Mouse (Mus musculus) forebrain, embryonic 13.5 days (tissue): Measurements from ENCODE around the gene Ell. TPM values are rescaled to one million over a fixed set of nuclear protein-coding genes. Genes with fewer than 3 reads are reported as not detected.

ENCODE experiments used
- ATAC-seq: fragments of 200-750 bp; cut with Nextera tagmentation; 2 replicates; pipeline ENCODE4 v1.8.0; 2017
- H3K27ac ChIP-seq: fragments of 300-500 bp; sonication (generic); 2 replicates; pipeline ENCODE4 v1.5.1; 2015; ENCODE audit warnings: inconsistent platforms, mild to moderate bottlenecking, moderate library complexity
- H3K27me3 ChIP-seq: fragments of 300-500 bp; sonication (generic); 2 replicates; pipeline ENCODE4 v1.6.1; 2015; ENCODE audit warnings: mild to moderate bottlenecking, inconsistent platforms
- H3K36me3 ChIP-seq: fragments of 300-500 bp; sonication (generic); 2 replicates; pipeline ENCODE4 v1.6.1; 2015; ENCODE audit warnings: mild to moderate bottlenecking, inconsistent platforms; ENCODE audit not compliant: poor library complexity, severe bottlenecking
- H3K4me1 ChIP-seq: fragments of 300-500 bp; sonication (generic); 2 replicates; pipeline ENCODE4 v1.6.1; 2015; ENCODE audit warnings: inconsistent platforms
- H3K4me2 ChIP-seq: fragments of 300-500 bp; sonication (generic); 2 replicates; pipeline ENCODE4 v1.6.1; 2015; ENCODE audit warnings: inconsistent platforms, mild to moderate bottlenecking, moderate library complexity
- H3K4me3 ChIP-seq: fragments of 300-500 bp; sonication (generic); 2 replicates; pipeline ENCODE4 v1.5.1; 2015; ENCODE audit warnings: mild to moderate bottlenecking, inconsistent platforms
- H3K9ac ChIP-seq: fragments of 300-500 bp; sonication (generic); 2 replicates; pipeline ENCODE4 v1.6.1; 2015; ENCODE audit warnings: mild to moderate bottlenecking, inconsistent platforms
- H3K9me3 ChIP-seq: fragments of 300-500 bp; sonication (generic); replicated peaks from 2 replicates; pipeline ENCODE4 v1.6.1; 2016; ENCODE audit warnings: inconsistent platforms
- WGBS: fragments of 180-500 bp; shearing (Covaris S2); methylation state at CpG from one replicate; pipeline ENCODE4 v1.1.7; 2015; 5-methylcytosine and 5-hydroxymethylcytosine counted together
- polyA plus RNA-seq: library from polyadenylated mRNA; unstranded; fragments of >200 nt; fragmentation: Nextera tagmentation; extraction: Ambion mirVana; gene quantifications from 2 replicates; pipeline ENCODE4 v1.2.1, GENCODE M21; 2015

Gene Ell
- polyA plus RNA-seq, 1 experiment from 2014 or later, result 16.6 TPM

DNA sequence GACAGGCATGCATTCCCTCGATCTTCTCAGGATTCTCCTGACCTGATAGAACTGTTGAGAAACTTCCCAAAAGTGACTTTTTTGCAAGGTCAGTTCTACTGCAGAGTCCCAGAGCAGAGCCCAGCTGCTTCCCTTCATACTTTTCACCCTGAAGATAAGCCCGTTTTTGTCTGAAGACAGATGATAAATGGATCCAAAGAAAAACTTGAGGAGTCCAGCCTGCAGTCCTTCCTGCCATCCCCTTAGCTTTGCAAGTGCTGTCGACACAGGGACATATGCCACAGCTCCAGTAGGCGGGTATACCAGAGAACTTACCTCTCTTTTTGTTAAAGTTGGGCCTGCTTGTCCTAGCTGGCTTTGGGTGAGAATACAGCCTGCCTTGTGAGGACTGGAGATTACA, 22.1 kb downstream of the Ell start:
- H3K4me2 ChIP-seq, result no peak overlapping the region
- no peak overlapping the region for H3K27ac ChIP-seq
- no peaks in the 10 kb centered on the region for H3K9me3 ChIP-seq
- no peak overlapping the region for H3K4me3 ChIP-seq
- no peak for ATAC-seq
- peaks cover 13% of the 10 kb centered on the region for H3K4me1 ChIP-seq
- no peak overlapping the region for H3K9ac ChIP-seq
- no peaks in the 10 kb centered on the region for H3K27me3 ChIP-seq
- 80% methylated on average over 4 of the region's 4 CpGs for WGBS
- no peaks in the 10 kb centered on the region for H3K36me3 ChIP-seq

GRCm38 (mm10) chr8:70561809-70562535, 22.7 kb downstream of the Ell start:
- 87% methylated on average over 7 of the region's 7 CpGs for WGBS
- no peaks in the 10 kb centered on the region for H3K9me3 ChIP-seq
- no peak overlapping the region for H3K27ac ChIP-seq
- H3K4me3 ChIP-seq, result no peak overlapping the region
- H3K4me2 ChIP-seq, result no peak overlapping the region
- no peaks in the 10 kb centered on the region for H3K36me3 ChIP-seq
- H3K4me1 ChIP-seq, result peaks cover 13% of the 10 kb centered on the region
- no peaks in the 10 kb centered on the region for H3K27me3 ChIP-seq
- ATAC-seq, result no peak
- no peak overlapping the region for H3K9ac ChIP-seq

GRCm38 (mm10) chr8:70562802-70563201, 23.5 kb downstream of the Ell start:
- Histone ChIP-seq H3K27me3 (no peaks in the 10 kb centered on the region), H3K9me3 (no peaks in the 10 kb centered on the region), H3K4me3 (no peak overlapping the region), H3K9ac (no peak overlapping the region), H3K27ac (no peak overlapping the region), H3K4me2 (no peak overlapping the region), H3K4me1 (peaks cover 13% of the 10 kb centered on the region), H3K36me3 (no peaks in the 10 kb centered on the region)
- 90% methylated on average over 3 of the region's 3 CpGs for WGBS
- no peak for ATAC-seq

- Histone ChIP-seq H3K9ac (no peak overlapping the region), H3K4me3 (no peak overlapping the region), H3K4me1 (peaks cover 13% of the 10 kb centered on the region), H3K27me3 (no peaks in the 10 kb centered on the region), H3K9me3 (no peaks in the 10 kb centered on the region), H3K4me2 (no peak overlapping the region), H3K27ac (no peak overlapping the region), H3K36me3 (no peaks in the 10 kb centered on the region)
- ATAC-seq, result no peak
- WGBS, result 91% methylated on average over 6 of the region's 6 CpGs
These were observed 24.6 kb downstream of the Ell start for GRCm38 (mm10) chr8:70563763-70564387.

DNA sequence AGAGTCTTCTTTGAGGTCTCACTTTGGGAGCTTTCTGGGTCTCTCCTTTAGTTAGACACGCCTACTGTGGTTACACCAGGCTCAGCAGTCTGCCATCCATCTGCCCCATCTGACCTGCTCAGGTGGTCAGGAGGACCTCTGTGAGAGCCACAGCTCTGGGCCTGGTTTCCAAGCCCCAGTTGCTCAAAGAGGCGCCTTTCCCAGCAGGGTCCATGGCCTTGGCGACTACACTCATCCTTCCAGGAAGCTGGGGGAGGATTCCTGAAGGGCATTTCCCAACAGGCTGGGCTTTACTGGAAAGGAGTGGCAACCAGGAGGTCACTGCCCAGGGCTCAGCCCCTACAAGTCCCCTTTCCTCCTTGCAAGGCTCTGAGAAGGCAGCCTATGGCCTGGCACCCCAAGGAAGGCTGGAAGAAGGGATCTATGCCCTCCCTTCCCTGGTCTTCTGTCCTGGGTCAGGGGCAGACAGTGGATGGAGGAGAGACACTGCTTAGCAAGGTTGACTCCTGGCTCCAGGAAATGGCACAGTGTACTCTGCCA, 25.5 kb downstream of the Ell start:
- Histone ChIP-seq H3K9me3 (no peaks in the 10 kb centered on the region), H3K4me3 (no peak overlapping the region), H3K4me2 (no peak overlapping the region), H3K4me1 (peaks cover 13% of the 10 kb centered on the region), H3K9ac (no peak overlapping the region), H3K36me3 (no peaks in the 10 kb centered on the region), H3K27me3 (no peaks in the 10 kb centered on the region), H3K27ac (no peak overlapping the region)
- ATAC-seq, result no peak
- WGBS, result 83% methylated on average over 3 of the region's 3 CpGs

- Histone ChIP-seq H3K27me3 (no peaks in the 10 kb centered on the region), H3K36me3 (no peaks in the 10 kb centered on the region), H3K27ac (no peak overlapping the region), H3K9me3 (no peaks in the 10 kb centered on the region), H3K4me2 (no peak overlapping the region), H3K4me1 (peaks cover 13% of the 10 kb centered on the region), H3K9ac (0 out of 2 replicates have a peak overlapping the region, but pooled peaks have one; percentile 8), H3K4me3 (no peak overlapping the region)
- WGBS, result 78% methylated on average over 3 of the region's 3 CpGs
- no peak for ATAC-seq
These were observed 26.3 kb downstream of the Ell start for GRCm38 (mm10) chr8:70565561-70565960.

- no peak for ATAC-seq
- Histone ChIP-seq H3K36me3 (peaks cover 24% of the 10 kb centered on the region), H3K4me2 (no peak overlapping the region), H3K9me3 (no peaks in the 10 kb centered on the region; the same call in 1 of the 2 replicates), H3K4me1 (peaks cover 6% of the 10 kb centered on the region), H3K9ac (no peak overlapping the region), H3K4me3 (no peak overlapping the region), H3K27me3 (no peaks in the 10 kb centered on the region), H3K27ac (no peak overlapping the region)
These were observed 31.1 kb downstream of the Ell start for GRCm38 (mm10) chr8:70570360-70570759.

DNA sequence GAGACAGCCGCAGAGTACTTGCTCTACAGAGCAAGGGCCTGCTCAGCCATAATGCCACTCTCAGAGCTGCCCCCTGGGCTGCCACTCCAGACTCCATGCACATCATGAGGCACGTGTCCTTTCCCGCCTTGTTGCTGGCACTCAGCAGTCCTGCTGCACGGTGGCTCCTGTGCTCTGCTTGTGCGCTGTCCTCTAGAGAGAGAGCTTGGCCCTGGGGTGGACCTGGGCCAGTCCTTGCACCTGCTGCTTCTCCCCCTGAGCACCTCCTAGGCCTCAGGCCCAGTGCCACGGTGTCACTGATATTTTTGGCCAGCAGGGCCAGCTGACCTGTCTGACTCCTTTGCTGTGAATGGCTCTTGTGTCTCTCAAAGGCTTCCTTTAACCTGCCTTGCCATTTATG, 31.7 kb downstream of the Ell start:
- Histone ChIP-seq H3K4me1 (no peaks in the 10 kb centered on the region), H3K27me3 (no peaks in the 10 kb centered on the region), H3K36me3 (peaks cover 25% of the 10 kb centered on the region), H3K27ac (no peak overlapping the region), H3K4me2 (no peak overlapping the region), H3K9me3 (no peaks in the 10 kb centered on the region; the same call in 1 of the 2 replicates), H3K4me3 (no peak overlapping the region), H3K9ac (no peak overlapping the region)
- ATAC-seq, result no peak
- 82% methylated on average over 6 of the region's 6 CpGs for WGBS

DNA sequence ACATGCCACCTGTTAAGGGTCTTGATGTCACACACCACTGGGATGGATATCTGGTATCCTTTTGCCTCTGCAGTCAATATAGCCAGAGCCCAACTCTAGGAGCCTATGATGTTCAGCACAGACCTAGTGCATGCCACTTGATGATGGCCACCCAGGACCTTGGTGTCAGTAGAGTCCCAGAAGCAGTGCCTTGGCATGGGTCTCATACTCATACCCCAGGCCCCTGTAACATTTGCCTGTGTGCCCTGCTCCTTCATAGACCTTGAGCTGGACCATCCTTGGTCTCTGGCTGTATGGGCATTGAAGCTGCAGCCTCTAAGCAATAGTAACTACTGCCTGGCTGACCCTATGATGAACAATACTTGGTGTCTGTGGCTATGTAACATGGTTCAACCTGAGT, 35.0 kb downstream of the Ell start:
- H3K9me3 ChIP-seq, result no peaks in the 10 kb centered on the region; the same call in 1 of the 2 replicates
- no peak overlapping the region for H3K9ac ChIP-seq
- no peaks in the 10 kb centered on the region for H3K4me1 ChIP-seq
- peaks cover 44% of the 10 kb centered on the region for H3K36me3 ChIP-seq
- ATAC-seq, result no peak
- no peaks in the 10 kb centered on the region for H3K27me3 ChIP-seq
- no peak overlapping the region for H3K4me2 ChIP-seq
- H3K4me3 ChIP-seq, result no peak overlapping the region
- no peak overlapping the region for H3K27ac ChIP-seq

- Histone ChIP-seq H3K27ac (no peak overlapping the region), H3K9me3 (no peaks in the 10 kb centered on the region; the same call in 1 of the 2 replicates), H3K9ac (no peak overlapping the region), H3K4me1 (no peaks in the 10 kb centered on the region), H3K4me2 (no peak overlapping the region), H3K27me3 (no peaks in the 10 kb centered on the region), H3K36me3 (peaks cover 46% of the 10 kb centered on the region), H3K4me3 (no peak overlapping the region)
- no peak for ATAC-seq
- 93% methylated on average over 4 of the region's 4 CpGs for WGBS
These were observed 35.7 kb downstream of the Ell start for GRCm38 (mm10) chr8:70574915-70575314.

- Histone ChIP-seq H3K9me3 (no peaks in the 10 kb centered on the region; the same call in 1 of the 2 replicates), H3K36me3 (peaks cover 69% of the 10 kb centered on the region)
- 99% methylated on average over 3 of the region's 3 CpGs for WGBS
These were observed 38.0 kb downstream of the Ell start for GRCm38 (mm10) chr8:70577207-70577606.

DNA sequence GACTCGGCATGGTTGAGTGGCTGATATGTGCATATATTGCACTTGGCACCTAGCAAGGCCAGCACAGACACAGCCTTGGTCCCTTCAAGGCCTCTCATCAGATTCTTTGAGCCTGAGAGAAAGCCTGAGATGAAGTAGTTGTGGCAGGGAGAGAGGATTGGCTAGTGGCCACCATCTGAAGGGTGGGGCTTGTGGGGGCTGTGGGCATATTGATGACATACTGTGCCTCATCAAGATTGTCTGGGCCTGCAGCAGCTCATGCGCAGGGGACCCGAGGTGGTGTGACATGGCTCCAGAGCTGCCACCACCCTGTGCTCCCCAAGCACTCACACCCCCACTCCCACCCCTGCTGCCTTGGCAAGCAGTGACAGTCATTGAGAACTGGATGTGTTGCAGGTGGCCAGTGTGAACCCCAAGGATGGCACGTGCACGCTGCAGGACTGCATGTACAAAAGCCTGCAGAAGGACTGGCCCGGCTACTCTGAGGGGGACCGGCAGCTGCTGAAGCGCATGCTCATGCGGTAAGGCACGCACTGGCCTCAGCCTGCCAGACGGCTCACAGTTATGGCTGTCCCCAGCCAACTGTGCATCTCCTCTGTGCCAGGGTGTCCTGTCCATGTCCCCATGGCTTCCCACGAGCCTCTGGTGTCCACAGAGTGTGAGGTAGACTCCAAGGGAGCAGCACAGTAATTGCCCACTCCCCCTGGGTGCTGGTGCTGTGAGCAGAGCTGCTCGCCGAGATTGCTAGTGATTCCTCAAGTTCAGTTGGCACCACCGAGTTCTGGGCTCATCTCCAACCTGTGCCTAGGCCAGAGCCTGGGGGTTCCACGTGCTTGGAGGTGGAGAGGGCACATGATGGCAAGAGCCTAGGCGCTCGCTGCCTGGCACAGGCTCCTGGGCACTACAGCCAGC, 44.5 kb downstream of the Ell start:
- no peak overlapping the region for H3K27ac ChIP-seq
- 88% methylated on average over 18 of the region's 18 CpGs for WGBS
- 0 out of 2 replicates have a peak, but pooled peaks have one; percentile 28 for ATAC-seq
- H3K9ac ChIP-seq, result no peak overlapping the region
- H3K36me3 ChIP-seq, result peaks cover 94% of the 10 kb centered on the region
- no peak overlapping the region for H3K4me3 ChIP-seq
- no peaks in the 10 kb centered on the region for H3K27me3 ChIP-seq
- no peaks in the 10 kb centered on the region for H3K4me1 ChIP-seq
- H3K9me3 ChIP-seq, result no peaks in the 10 kb centered on the region
- H3K4me2 ChIP-seq, result no peak overlapping the region

More at GRCm38 (mm10) chr8:70577207-70577606, 38.0 kb downstream of the Ell start:
- no peak overlapping the region for H3K9ac ChIP-seq
- H3K4me2 ChIP-seq, result no peak overlapping the region
- no peak overlapping the region for H3K4me3 ChIP-seq
- ATAC-seq, result no peak
- no peak overlapping the region for H3K27ac ChIP-seq
- H3K4me1 ChIP-seq, result no peaks in the 10 kb centered on the region
- H3K27me3 ChIP-seq, result no peaks in the 10 kb centered on the region
